Mouse (Mus musculus) cerebellum, adult 2 months (tissue): ENCODE measurements around the gene Tmem104. TPM values are rescaled to one million over a fixed set of nuclear protein-coding genes. Genes with fewer than 3 reads are reported as not detected.

Experiments
- DNase-seq, 2 experiments: peaks; one replicate each; pipeline ENCODE4 v3.0.0; 2021
- H3K27ac ChIP-seq: fragments of 200-500 bp; 2 replicates; pipeline ENCODE4 v1.5.1; 2012; ENCODE audit warnings: low read length, control low read depth, inconsistent platforms; ENCODE audit not compliant: insufficient read depth
- H3K27me3 ChIP-seq: fragments of 200-500 bp; 2 replicates; pipeline ENCODE4 v1.6.1; 2012; ENCODE audit warnings: inconsistent platforms, mild to moderate bottlenecking, low read length, moderate library complexity; ENCODE audit not compliant: control insufficient read depth, insufficient read depth
- H3K4me1 ChIP-seq: fragments of 200-500 bp; 2 replicates; pipeline ENCODE4 v1.6.1; 2011; ENCODE audit warnings: low read length; ENCODE audit not compliant: control insufficient read depth, insufficient read depth
- H3K4me3 ChIP-seq: fragments of 200-500 bp; replicated peaks from 2 replicates; pipeline ENCODE3; 2011; ENCODE audit warnings: mild to moderate bottlenecking, low read depth, low read length, control low read depth; ENCODE audit not compliant: insufficient read depth
- CTCF ChIP-seq: fragments of 200-500 bp; IDR thresholded peaks from 2 replicates; pipeline ENCODE4 v1.5.1; 2011; ENCODE audit warnings: low read depth, mild to moderate bottlenecking, control low read depth, low read length, moderate library complexity, borderline replicate concordance; ENCODE audit not compliant: insufficient read depth
- POLR2A ChIP-seq: fragments of 200-500 bp; IDR thresholded peaks from 2 replicates; pipeline ENCODE4 v1.6.1; 2011; ENCODE audit warnings: low read length, control low read depth, borderline replicate concordance; ENCODE audit not compliant: insufficient read depth
- WGBS: fragments of 180-500 bp; shearing (Covaris S2); methylation state at CpG from one replicate; pipeline ENCODE4 v1.1.7; 2018; 5-methylcytosine and 5-hydroxymethylcytosine counted together
- polyA plus RNA-seq: library from polyadenylated mRNA; depleted of rRNA; stranded (reverse); fragments of >200 nt; gene quantifications from 2 replicates; pipeline ENCODE4 v1.2.3, GENCODE M21; 2012

Gene Tmem104
- polyA plus RNA-seq, 1 experiment: 13.3 TPM

- Histone ChIP-seq H3K27me3 (no peaks in the 10 kb centered on the region), H3K27ac (no peak overlapping the region), H3K4me1 (0 out of 2 replicates have a peak, but pooled peaks cover 4% of the 10 kb centered on the region), H3K4me3 (peak overlapping the region; percentile 28)
- WGBS: 36% methylated on average over 3 of the region's 3 CpGs
- no peak for TF ChIP-seq POLR2A
- no peak for TF ChIP-seq CTCF
- no peak for DNase-seq
Observed at GRCm38 (mm10) chr11:115275954-115276353, 88.7 kb downstream of the Tmem104 start.

GRCm38 (mm10) chr11:115276780-115277603 is 89.7 kb downstream of the Tmem104 start, which contains the start of gene Fdxr:
TSS of gene Fdxr (minus strand) at chr11:115277050.
- Histone ChIP-seq H3K4me3 (peak within 1 kb of the TSS; percentile 79), H3K27me3 (no peaks in the 10 kb centered on the region), H3K27ac (peak within 1 kb of the TSS; percentile 48), H3K4me1 (0 out of 2 replicates have a peak, but pooled peaks cover 4% of the 10 kb centered on the region)
- TF ChIP-seq CTCF: no peak
- peak; percentile 89 for TF ChIP-seq POLR2A
- peak; percentile 96 to 98 for DNase-seq
- under 1% methylated on average over 42 of the region's 42 CpGs for WGBS

- H3K4me3 ChIP-seq: peak overlapping the region; percentile 79
- no peaks in the 10 kb centered on the region for H3K27me3 ChIP-seq
- H3K27ac ChIP-seq: peak overlapping the region; percentile 26; the same call in 1 of the 2 replicates
- no peak for TF ChIP-seq CTCF
- TF ChIP-seq POLR2A: no peak
- H3K4me1 ChIP-seq: peaks cover 7% of the 10 kb centered on the region; the same call in 1 of the 2 replicates
- no peak for DNase-seq
- WGBS: 17% methylated on average over 7 of the region's 7 CpGs
Observed at GRCm38 (mm10) chr11:115277604-115277975, 90.3 kb downstream of the Tmem104 start.

GRCm38 (mm10) chr11:115278176-115278575 is 90.9 kb downstream of the Tmem104 start:
- H3K27ac ChIP-seq: no peak overlapping the region
- peaks cover 7% of the 10 kb centered on the region; the same call in 1 of the 2 replicates for H3K4me1 ChIP-seq
- H3K4me3 ChIP-seq: no peak overlapping the region
- TF ChIP-seq POLR2A: no peak
- no peak for TF ChIP-seq CTCF
- peak in 1 of 2 experiments; percentile 29 for DNase-seq
- 63% methylated on average over 6 of the region's 6 CpGs for WGBS
- no peaks in the 10 kb centered on the region for H3K27me3 ChIP-seq

GRCm38 (mm10) chr11:115279726-115280125 is 92.4 kb downstream of the Tmem104 start:
- peaks cover 5% of the 10 kb centered on the region; the same call in 1 of the 2 replicates for H3K4me1 ChIP-seq
- 83% methylated on average over 1 of the region's 1 CpGs for WGBS
- TF ChIP-seq CTCF: no peak
- TF ChIP-seq POLR2A: no peak
- no peaks in the 10 kb centered on the region for H3K27me3 ChIP-seq
- H3K27ac ChIP-seq: no peak overlapping the region
- DNase-seq: no peak
- no peak overlapping the region for H3K4me3 ChIP-seq

GRCm38 (mm10) chr11:115282295-115282694 is 95.0 kb downstream of the Tmem104 start:
- Histone ChIP-seq H3K4me1 (peaks cover 8% of the 10 kb centered on the region), H3K27me3 (no peaks in the 10 kb centered on the region), H3K4me3 (no peak overlapping the region), H3K27ac (peak overlapping the region; percentile 65)
- no peak for TF ChIP-seq CTCF
- TF ChIP-seq POLR2A: no peak
- DNase-seq: peak in 1 of 2 experiments; percentile 31
- 49% methylated on average over 8 of the region's 8 CpGs for WGBS

GRCm38 (mm10) chr11:115282723-115283485 is 95.6 kb downstream of the Tmem104 start:
- no peak for DNase-seq
- 48% methylated on average over 8 of the region's 8 CpGs for WGBS
- no peak overlapping the region for H3K4me3 ChIP-seq
- no peaks in the 10 kb centered on the region for H3K27me3 ChIP-seq
- H3K27ac ChIP-seq: peak overlapping the region; percentile 54; the same call in 1 of the 2 replicates
- TF ChIP-seq POLR2A (no peak), CTCF (no peak)
- peaks cover 8% of the 10 kb centered on the region for H3K4me1 ChIP-seq
